Mouse (Mus musculus) kidney, postnatal 14 days (tissue): ENCODE data around the gene Snapc2.

Experiments
- DNase-seq: peaks from one replicate; pipeline ENCODE4 v3.0.0; 2022; ENCODE audit warnings: mixed read lengths

The Snapc2 gene

GRCm38 (mm10) chr8:4275275-4276110 is 22.6 kb downstream of the Snapc2 start, which contains the start of gene Timm44:
Gene Timm44 (minus strand): TSS chr8:4275913.
- DNase-seq = peak; percentile 97

GRCm38 (mm10) chr8:4276111-4276465 is 23.2 kb downstream of the Snapc2 start:
- DNase-seq = no peak

- no peak for DNase-seq
These were observed 39.9 kb downstream of the Snapc2 start for GRCm38 (mm10) chr8:4292738-4293137.

- no peak for DNase-seq
These were observed 44.9 kb downstream of the Snapc2 start for GRCm38 (mm10) chr8:4297822-4298221.

- no peak for DNase-seq
These were observed 51.3 kb downstream of the Snapc2 start for GRCm38 (mm10) chr8:4304124-4304547.
